Mouse (Mus musculus): ENCODE results near the gene Nlrp2.

GRCm38 (mm10) chr7:5366724-5367123, 15.9 kb upstream of the Nlrp2 start:
- no peak for TF ChIP-seq CTCF (IDR thresholded peaks at IDR 0.05; ENCODE audit: extremely low read depth, insufficient read depth, insufficient read length, insufficient replicate concordance)
- no peak for TF ChIP-seq POLR2A (IDR thresholded peaks at IDR 0.05; ENCODE audit: low read depth, low read length)
